Mouse (Mus musculus): ENCODE measurements around the gene Mecr. TPM values are rescaled to one million over a fixed set of nuclear protein-coding genes. Genes with fewer than 3 reads are reported as not detected.

Gene Mecr
- polyA plus RNA-seq, 1 experiment, result 17.9 TPM

GRCm38 (mm10) chr4:131874567-131874966 lies 31.3 kb downstream of the Mecr start:
- Histone ChIP-seq H3K9me3 (replicated peaks; ENCODE audit: control insufficient read depth, insufficient read depth, low read length, poor library complexity, severe bottlenecking) (no peaks in the 10 kb centered on the region), H3K36me3 (ENCODE audit: control insufficient read depth, insufficient read depth, low read length, poor library complexity, severe bottlenecking) (peaks cover 2% of the 10 kb centered on the region; the same call in 1 of the 2 replicates), H3K9ac (ENCODE audit: low read depth, poor library complexity, severe bottlenecking) (peak overlapping the region; percentile 100), H3K4me1 (ENCODE audit: control insufficient read depth, insufficient read depth, low read length) (peaks cover 4% of the 10 kb centered on the region), H3K27me3 (ENCODE audit: control insufficient read depth, insufficient read depth, low read length, poor library complexity, severe bottlenecking) (no peaks in the 10 kb centered on the region), H3K4me3 (ENCODE audit: low read depth, low read length) (peak overlapping the region; percentile 95), H3K27ac (ENCODE audit: insufficient read depth, low read length) (peak overlapping the region; percentile 24)
- TF ChIP-seq EP300 (IDR thresholded peaks at IDR 0.05; ENCODE audit: insufficient read depth, low read depth, low read length) (no peak), CTCF (IDR thresholded peaks at IDR 0.05; ENCODE audit: low read depth, low read length) (no peak), POLR2A (IDR thresholded peaks at IDR 0.05; ENCODE audit: insufficient read depth, low read length) (no peak)

- Histone ChIP-seq H3K27me3 (ENCODE audit: control insufficient read depth, insufficient read depth, low read length, poor library complexity, severe bottlenecking) (no peaks in the 10 kb centered on the region), H3K4me3 (ENCODE audit: low read depth, low read length) (no peak overlapping the region), H3K9me3 (replicated peaks; ENCODE audit: control insufficient read depth, insufficient read depth, low read length, poor library complexity, severe bottlenecking) (no peaks in the 10 kb centered on the region), H3K36me3 (ENCODE audit: control insufficient read depth, insufficient read depth, low read length, poor library complexity, severe bottlenecking) (no peaks in the 10 kb centered on the region), H3K4me1 (ENCODE audit: control insufficient read depth, insufficient read depth, low read length) (peaks cover 4% of the 10 kb centered on the region), H3K9ac (ENCODE audit: low read depth, poor library complexity, severe bottlenecking) (peak overlapping the region; percentile 100), H3K27ac (ENCODE audit: insufficient read depth, low read length) (no peak overlapping the region)
- no peak for TF ChIP-seq CTCF (IDR thresholded peaks at IDR 0.05; ENCODE audit: low read depth, low read length)
- no peak for TF ChIP-seq EP300 (IDR thresholded peaks at IDR 0.05; ENCODE audit: insufficient read depth, low read depth, low read length)
- no peak for TF ChIP-seq POLR2A (IDR thresholded peaks at IDR 0.05; ENCODE audit: insufficient read depth, low read length)
Measured at GRCm38 (mm10) chr4:131875242-131875641, 32.0 kb downstream of the Mecr start.

GRCm38 (mm10) chr4:131876836-131877235 lies 33.6 kb downstream of the Mecr start:
- H3K4me1 ChIP-seq (ENCODE audit: control insufficient read depth, insufficient read depth, low read length), result peaks cover 4% of the 10 kb centered on the region
- H3K4me3 ChIP-seq (ENCODE audit: low read depth, low read length), result no peak overlapping the region

GRCm38 (mm10) chr4:131879692-131880091 lies 36.4 kb downstream of the Mecr start:
- H3K9me3 ChIP-seq (replicated peaks; ENCODE audit: control insufficient read depth, insufficient read depth, low read length, poor library complexity, severe bottlenecking), result no peaks in the 10 kb centered on the region
- H3K4me1 ChIP-seq (ENCODE audit: control insufficient read depth, insufficient read depth, low read length), result peaks cover 4% of the 10 kb centered on the region
- TF ChIP-seq EP300 (IDR thresholded peaks at IDR 0.05; ENCODE audit: insufficient read depth, low read depth, low read length), result no peak
- no peak for TF ChIP-seq CTCF (IDR thresholded peaks at IDR 0.05; ENCODE audit: low read depth, low read length)
- TF ChIP-seq POLR2A (IDR thresholded peaks at IDR 0.05; ENCODE audit: insufficient read depth, low read length), result no peak
- no peak overlapping the region for H3K9ac ChIP-seq (ENCODE audit: low read depth, poor library complexity, severe bottlenecking)
- H3K4me3 ChIP-seq (ENCODE audit: low read depth, low read length), result no peak overlapping the region
- H3K36me3 ChIP-seq (ENCODE audit: control insufficient read depth, insufficient read depth, low read length, poor library complexity, severe bottlenecking), result 0 out of 2 replicates have a peak, but pooled peaks cover 2% of the 10 kb centered on the region
- H3K27ac ChIP-seq (ENCODE audit: insufficient read depth, low read length), result no peak overlapping the region
- H3K27me3 ChIP-seq (ENCODE audit: control insufficient read depth, insufficient read depth, low read length, poor library complexity, severe bottlenecking), result no peaks in the 10 kb centered on the region

More at GRCm38 (mm10) chr4:131876836-131877235, 33.6 kb downstream of the Mecr start:
- Histone ChIP-seq H3K27me3 (ENCODE audit: control insufficient read depth, insufficient read depth, low read length, poor library complexity, severe bottlenecking) (no peaks in the 10 kb centered on the region), H3K27ac (ENCODE audit: insufficient read depth, low read length) (no peak overlapping the region), H3K9ac (ENCODE audit: low read depth, poor library complexity, severe bottlenecking) (no peak overlapping the region), H3K36me3 (ENCODE audit: control insufficient read depth, insufficient read depth, low read length, poor library complexity, severe bottlenecking) (no peaks in the 10 kb centered on the region), H3K9me3 (replicated peaks; ENCODE audit: control insufficient read depth, insufficient read depth, low read length, poor library complexity, severe bottlenecking) (no peaks in the 10 kb centered on the region)
- TF ChIP-seq CTCF (IDR thresholded peaks at IDR 0.05; ENCODE audit: low read depth, low read length) (no peak), EP300 (IDR thresholded peaks at IDR 0.05; ENCODE audit: insufficient read depth, low read depth, low read length) (no peak), POLR2A (IDR thresholded peaks at IDR 0.05; ENCODE audit: insufficient read depth, low read length) (no peak)

GRCm38 (mm10) chr4:131881306-131881705 lies 38.0 kb downstream of the Mecr start:
- Histone ChIP-seq H3K27ac (ENCODE audit: insufficient read depth, low read length) (no peak overlapping the region), H3K36me3 (ENCODE audit: control insufficient read depth, insufficient read depth, low read length, poor library complexity, severe bottlenecking) (peaks cover 11% of the 10 kb centered on the region; the same call in 1 of the 2 replicates), H3K4me3 (ENCODE audit: low read depth, low read length) (no peak overlapping the region), H3K9ac (ENCODE audit: low read depth, poor library complexity, severe bottlenecking) (no peak overlapping the region; the same call in 1 of the 2 replicates), H3K9me3 (replicated peaks; ENCODE audit: control insufficient read depth, insufficient read depth, low read length, poor library complexity, severe bottlenecking) (no peaks in the 10 kb centered on the region), H3K27me3 (ENCODE audit: control insufficient read depth, insufficient read depth, low read length, poor library complexity, severe bottlenecking) (no peaks in the 10 kb centered on the region), H3K4me1 (ENCODE audit: control insufficient read depth, insufficient read depth, low read length) (peaks cover 2% of the 10 kb centered on the region)
- no peak for TF ChIP-seq POLR2A (IDR thresholded peaks at IDR 0.05; ENCODE audit: insufficient read depth, low read length)
- TF ChIP-seq EP300 (IDR thresholded peaks at IDR 0.05; ENCODE audit: insufficient read depth, low read depth, low read length), result no peak
- TF ChIP-seq CTCF (IDR thresholded peaks at IDR 0.05; ENCODE audit: low read depth, low read length), result no peak

GRCm38 (mm10) chr4:131883571-131883970 lies 40.3 kb downstream of the Mecr start:
- TF ChIP-seq CTCF (IDR thresholded peaks at IDR 0.05; ENCODE audit: low read depth, low read length), result no peak
- no peak for TF ChIP-seq POLR2A (IDR thresholded peaks at IDR 0.05; ENCODE audit: insufficient read depth, low read length)
- no peak for TF ChIP-seq EP300 (IDR thresholded peaks at IDR 0.05; ENCODE audit: insufficient read depth, low read depth, low read length)
- no peak overlapping the region for H3K4me3 ChIP-seq (ENCODE audit: low read depth, low read length)
- H3K9ac ChIP-seq (ENCODE audit: low read depth, poor library complexity, severe bottlenecking), result no peak overlapping the region
- H3K9me3 ChIP-seq (replicated peaks; ENCODE audit: control insufficient read depth, insufficient read depth, low read length, poor library complexity, severe bottlenecking), result no peaks in the 10 kb centered on the region
- no peaks in the 10 kb centered on the region for H3K27me3 ChIP-seq (ENCODE audit: control insufficient read depth, insufficient read depth, low read length, poor library complexity, severe bottlenecking)
- H3K36me3 ChIP-seq (ENCODE audit: control insufficient read depth, insufficient read depth, low read length, poor library complexity, severe bottlenecking), result peaks cover 11% of the 10 kb centered on the region; the same call in 1 of the 2 replicates
- H3K4me1 ChIP-seq (ENCODE audit: control insufficient read depth, insufficient read depth, low read length), result no peaks in the 10 kb centered on the region
- no peak overlapping the region for H3K27ac ChIP-seq (ENCODE audit: insufficient read depth, low read length)

Data from ES-Bruce4 (cell line).